Mouse (Mus musculus) cerebellum, adult 2 months (tissue): ENCODE measurements around the gene Coro1a.

Experiments
- CTCF ChIP-seq: fragments of 200-500 bp; IDR thresholded peaks from 2 replicates; pipeline ENCODE4 v1.5.1; 2011; ENCODE audit warnings: low read depth, mild to moderate bottlenecking, control low read depth, low read length, moderate library complexity, borderline replicate concordance; ENCODE audit not compliant: insufficient read depth
- POLR2A ChIP-seq: fragments of 200-500 bp; IDR thresholded peaks from 2 replicates; pipeline ENCODE4 v1.6.1; 2011; ENCODE audit warnings: low read length, control low read depth, borderline replicate concordance; ENCODE audit not compliant: insufficient read depth

GRCm38 (mm10) chr7:126679683-126680082 is 27.9 kb downstream of the Coro1a start:
- TF ChIP-seq CTCF (no peak), POLR2A (no peak)
